Comparison of ENCODE assay signal across 29 mouse cellular contexts in genomic region chr1:135694181-135694580, GRCm38 (mm10). TPM values are rescaled to one million over a fixed set of nuclear protein-coding genes. Genes with fewer than 3 reads are reported as not detected.
DNase-seq lines count a peak whose midpoint lies in the region; ATAC-seq and TF ChIP-seq lines count a peak whose summit lies in the region.
"Had no signal": no experiment of that assay in that cellular context is flagged by ENCODE, and none has a peak within 500 bp of the region (broad histone marks: within the 10 kb centered on the region; RNA-seq: fewer than 3 reads in every experiment).

No protein-coding gene starts in this region.

- H3K9ac ChIP-seq in forebrain, embryonic 13.5 days = no peak overlapping the region
- H3K9ac ChIP-seq in hindbrain, embryonic 14.5 days = no peak overlapping the region
- H3K9ac ChIP-seq in ES-Bruce4 (ENCODE audit: low read depth, poor library complexity, severe bottlenecking) = no peak overlapping the region
- H3K9ac ChIP-seq in liver, postnatal 0 days (replicated peaks) = no peak overlapping the region
- H3K9ac ChIP-seq: embryonic facial prominence, embryonic 13.5 days; forebrain, embryonic 12.5 days; hindbrain, embryonic 15.5 days; intestine, embryonic 15.5 days; limb, embryonic 15.5 days; liver, embryonic 13.5 days; lung, embryonic 14.5 days; midbrain, embryonic 15.5 days; neural tube, embryonic 15.5 days had no signal

- H3K27me3 ChIP-seq in forebrain, embryonic 13.5 days = peaks cover 21% of the 10 kb centered on the region
- peaks cover 46% of the 10 kb centered on the region for H3K27me3 ChIP-seq in forebrain, embryonic 10.5 days (ENCODE audit: poor library complexity, severe bottlenecking)
- H3K27me3 ChIP-seq in hindbrain, embryonic 10.5 days (ENCODE audit: insufficient read depth, poor library complexity, severe bottlenecking) = peaks cover 51% of the 10 kb centered on the region
- no peaks in the 10 kb centered on the region for H3K27me3 ChIP-seq in hindbrain, embryonic 14.5 days (ENCODE audit: control insufficient read depth, insufficient read depth, low read length)
- H3K27me3 ChIP-seq in ES-Bruce4 (ENCODE audit: control insufficient read depth, insufficient read depth, low read length, poor library complexity, severe bottlenecking) = no peaks in the 10 kb centered on the region
- 0 out of 2 replicates have a peak, but pooled peaks cover 6% of the 10 kb centered on the region for H3K27me3 ChIP-seq in liver, postnatal 0 days (ENCODE audit: insufficient read depth, low read length)
- H3K27me3 ChIP-seq: intestine, embryonic 15.5 days; limb, embryonic 15.5 days; midbrain, embryonic 15.5 days had no signal

- TF ChIP-seq CTCF in ES-Bruce4 (IDR thresholded peaks at IDR 0.05; ENCODE audit: low read depth, low read length) = no peak
- no peak for TF ChIP-seq CTCF in liver, postnatal 0 days (IDR thresholded peaks at IDR 0.05; ENCODE audit: low read depth)

- no peaks in the 10 kb centered on the region for H3K9me3 ChIP-seq in forebrain, embryonic 13.5 days (replicated peaks)
- H3K9me3 ChIP-seq in forebrain, embryonic 10.5 days = 0 out of 2 replicates have a peak, but pooled peaks cover 2% of the 10 kb centered on the region
- H3K9me3 ChIP-seq in hindbrain, embryonic 10.5 days = peaks cover 5% of the 10 kb centered on the region; the same call in 1 of the 2 replicates
- H3K9me3 ChIP-seq in hindbrain, embryonic 14.5 days (ENCODE audit: control insufficient read depth, low read length) = no peaks in the 10 kb centered on the region
- H3K9me3 ChIP-seq in ES-Bruce4 (replicated peaks; ENCODE audit: control insufficient read depth, insufficient read depth, low read length, poor library complexity, severe bottlenecking) = no peaks in the 10 kb centered on the region
- no peaks in the 10 kb centered on the region for H3K9me3 ChIP-seq in liver, postnatal 0 days (ENCODE audit: low read length)
- H3K9me3 ChIP-seq: forebrain, embryonic 12.5 days; hindbrain, embryonic 15.5 days; intestine, embryonic 15.5 days; limb, embryonic 10.5 days; limb, embryonic 15.5 days; liver, embryonic 13.5 days; midbrain, embryonic 10.5 days; midbrain, embryonic 15.5 days; neural tube, embryonic 15.5 days had no signal

- no peak for DNase-seq in forebrain, embryonic 10.5 days (ENCODE audit: extremely low spot score, low spot score)
- no peak for DNase-seq in hindbrain, embryonic 10.5 days (ENCODE audit: low spot score)
- no peak for DNase-seq in hindbrain, embryonic 14.5 days (ENCODE audit: low spot score)
- peak; percentile 72 for DNase-seq in Muller cell, postnatal 12 days (ENCODE audit: inconsistent ontology term)
- no peak for DNase-seq in layer of hippocampus, adult 9-10 months (ENCODE audit: low spot score)
- DNase-seq in liver, postnatal 0 days = no peak
- DNase-seq: B cell, adult 2 months; cerebellum, adult 11-12 months; cerebellum, adult 9-11 months; gastrocnemius, postnatal 10 days; kidney, adult 2 months; kidney, postnatal 36 days; liver, embryonic 13.5 days; lung, embryonic 14.5 days; right cerebral cortex, adult 18-20 months; spleen, adult 18-20 months; thymus, postnatal 14 days had no signal

- no peak for TF ChIP-seq POLR2A in ES-Bruce4 (IDR thresholded peaks at IDR 0.05; ENCODE audit: insufficient read depth, low read length)

- TF ChIP-seq EP300 in ES-Bruce4 (IDR thresholded peaks at IDR 0.05; ENCODE audit: insufficient read depth, low read depth, low read length) = peak; percentile 73; the same call in 1 of the 2 replicates
- TF ChIP-seq EP300 in liver, postnatal 0 days (IDR thresholded peaks at IDR 0.05; ENCODE audit: low read depth) = no peak

- no peak overlapping the region for H3K4me3 ChIP-seq in forebrain, embryonic 13.5 days
- H3K4me3 ChIP-seq in forebrain, embryonic 10.5 days = no peak overlapping the region
- H3K4me3 ChIP-seq in hindbrain, embryonic 10.5 days = no peak overlapping the region
- no peak overlapping the region for H3K4me3 ChIP-seq in hindbrain, embryonic 14.5 days (replicated peaks; ENCODE audit: low read length)
- no peak overlapping the region for H3K4me3 ChIP-seq in ES-Bruce4 (ENCODE audit: low read depth, low read length)
- H3K4me3 ChIP-seq in liver, postnatal 0 days (ENCODE audit: low read depth, low read length) = no peak overlapping the region
- H3K4me3 ChIP-seq: embryonic facial prominence, embryonic 13.5 days; forebrain, embryonic 12.5 days; hindbrain, embryonic 15.5 days; intestine, embryonic 15.5 days; layer of hippocampus, adult 2 months; limb, embryonic 10.5 days; limb, embryonic 15.5 days; liver, embryonic 13.5 days; midbrain, embryonic 10.5 days; midbrain, embryonic 15.5 days; neural tube, embryonic 15.5 days had no signal

- H3K36me3 ChIP-seq in forebrain, embryonic 13.5 days (ENCODE audit: poor library complexity, severe bottlenecking) = no peaks in the 10 kb centered on the region
- H3K36me3 ChIP-seq in forebrain, embryonic 10.5 days (replicated peaks) = no peaks in the 10 kb centered on the region
- H3K36me3 ChIP-seq in hindbrain, embryonic 10.5 days = no peaks in the 10 kb centered on the region
- no peaks in the 10 kb centered on the region for H3K36me3 ChIP-seq in hindbrain, embryonic 14.5 days (replicated peaks; ENCODE audit: control insufficient read depth, insufficient read depth)
- no peaks in the 10 kb centered on the region for H3K36me3 ChIP-seq in ES-Bruce4 (ENCODE audit: control insufficient read depth, insufficient read depth, low read length, poor library complexity, severe bottlenecking)
- no peaks in the 10 kb centered on the region for H3K36me3 ChIP-seq in liver, postnatal 0 days (replicated peaks; ENCODE audit: insufficient read depth, low read length)
- H3K36me3 ChIP-seq: embryonic facial prominence, embryonic 13.5 days; forebrain, embryonic 12.5 days; hindbrain, embryonic 15.5 days; intestine, embryonic 15.5 days; limb, embryonic 10.5 days; limb, embryonic 15.5 days; liver, embryonic 13.5 days; midbrain, embryonic 10.5 days; midbrain, embryonic 15.5 days; neural tube, embryonic 15.5 days had no signal

- H3K4me2 ChIP-seq in forebrain, embryonic 13.5 days = no peak overlapping the region
- no peak overlapping the region for H3K4me2 ChIP-seq in hindbrain, embryonic 14.5 days (replicated peaks)
- no peak overlapping the region for H3K4me2 ChIP-seq in liver, postnatal 0 days (ENCODE audit: low read depth, low read length)
- H3K4me2 ChIP-seq: embryonic facial prominence, embryonic 13.5 days; forebrain, embryonic 12.5 days; hindbrain, embryonic 15.5 days; intestine, embryonic 15.5 days; limb, embryonic 15.5 days; liver, embryonic 13.5 days; lung, embryonic 14.5 days; midbrain, embryonic 15.5 days; neural tube, embryonic 15.5 days had no signal

- 0 out of 2 replicates have a peak, but pooled peaks have one; percentile 17 for ATAC-seq in forebrain, embryonic 13.5 days
- no peak for ATAC-seq in hindbrain, embryonic 14.5 days (ENCODE audit: low FRiP score)
- no peak for ATAC-seq in liver, postnatal 0 days
- ATAC-seq: intestine, embryonic 15.5 days; midbrain, embryonic 15.5 days had no signal

- no peak overlapping the region for H3K27ac ChIP-seq in forebrain, embryonic 13.5 days
- no peak overlapping the region for H3K27ac ChIP-seq in forebrain, embryonic 10.5 days
- peak overlapping the region; percentile 62 for H3K27ac ChIP-seq in hindbrain, embryonic 10.5 days
- no peak overlapping the region for H3K27ac ChIP-seq in hindbrain, embryonic 14.5 days
- no peak overlapping the region for H3K27ac ChIP-seq in ES-Bruce4 (ENCODE audit: insufficient read depth, low read length)
- no peak overlapping the region for H3K27ac ChIP-seq in liver, postnatal 0 days (ENCODE audit: low read depth)
- H3K27ac ChIP-seq: embryonic facial prominence, embryonic 13.5 days; forebrain, embryonic 12.5 days; hindbrain, embryonic 15.5 days; intestine, embryonic 15.5 days; layer of hippocampus, adult 2 months; limb, embryonic 10.5 days; limb, embryonic 15.5 days; liver, embryonic 13.5 days; midbrain, embryonic 10.5 days; midbrain, embryonic 15.5 days; neural tube, embryonic 15.5 days had no signal

- peaks cover 19% of the 10 kb centered on the region for H3K4me1 ChIP-seq in forebrain, embryonic 13.5 days
- H3K4me1 ChIP-seq in forebrain, embryonic 10.5 days = peaks cover 35% of the 10 kb centered on the region
- peaks cover 39% of the 10 kb centered on the region for H3K4me1 ChIP-seq in hindbrain, embryonic 10.5 days (replicated peaks)
- peaks cover 2% of the 10 kb centered on the region; the same call in 1 of the 2 replicates for H3K4me1 ChIP-seq in hindbrain, embryonic 14.5 days (replicated peaks; ENCODE audit: control insufficient read depth, insufficient read depth, low read length)
- peaks cover 7% of the 10 kb centered on the region for H3K4me1 ChIP-seq in ES-Bruce4 (ENCODE audit: control insufficient read depth, insufficient read depth, low read length)
- H3K4me1 ChIP-seq in liver, postnatal 0 days (ENCODE audit: insufficient read depth) = peaks cover 13% of the 10 kb centered on the region

- 52% methylated on average over 11 of the region's 11 CpGs for WGBS in forebrain, embryonic 13.5 days
- 72% methylated on average over 11 of the region's 11 CpGs for WGBS in forebrain, embryonic 10.5 days
- WGBS in hindbrain, embryonic 10.5 days = 60% methylated on average over 11 of the region's 11 CpGs
- WGBS in hindbrain, embryonic 14.5 days = 36% methylated on average over 11 of the region's 11 CpGs
- WGBS in liver, postnatal 0 days (ENCODE audit: insufficient replicate concordance) = 77% methylated on average over 11 of the region's 11 CpGs

RNA-seq across cellular contexts. Expression of gene Csrp1, which starts 25.7 kb away (rescaled TPM):
- 19.8 and 21.7 TPM in 2 replicates for polyA plus RNA-seq in forebrain, embryonic 13.5 days (2015; fragmentation: Nextera tagmentation; extraction: Ambion mirVana)
- 41.9 and 42.0 TPM in 2 replicates for polyA plus RNA-seq in forebrain, embryonic 10.5 days (2016; fragmentation: Nextera tagmentation; extraction: Ambion mirVana)
- polyA plus RNA-seq in hindbrain, embryonic 10.5 days (2016; fragmentation: Nextera tagmentation; extraction: Ambion mirVana) = 51.0 and 56.2 TPM in 2 replicates
- polyA plus RNA-seq in hindbrain, embryonic 14.5 days (2014; fragmentation: Nextera tagmentation; extraction: Ambion mirVana) = 21.7 and 22.1 TPM in 2 replicates
- 178 and 190 TPM in 2 replicates for polyA plus RNA-seq in ES-Bruce4 (2011; ENCODE audit: insufficient read depth, insufficient read length, low read depth, missing spikeins)
- 23.5 and 25.9 TPM in 2 replicates for polyA plus RNA-seq in liver, postnatal 0 days (2015; fragmentation: Nextera tagmentation; extraction: Ambion mirVana)
